ENCODE assay signal across 21 mouse cellular contexts in the genomic region with DNA sequence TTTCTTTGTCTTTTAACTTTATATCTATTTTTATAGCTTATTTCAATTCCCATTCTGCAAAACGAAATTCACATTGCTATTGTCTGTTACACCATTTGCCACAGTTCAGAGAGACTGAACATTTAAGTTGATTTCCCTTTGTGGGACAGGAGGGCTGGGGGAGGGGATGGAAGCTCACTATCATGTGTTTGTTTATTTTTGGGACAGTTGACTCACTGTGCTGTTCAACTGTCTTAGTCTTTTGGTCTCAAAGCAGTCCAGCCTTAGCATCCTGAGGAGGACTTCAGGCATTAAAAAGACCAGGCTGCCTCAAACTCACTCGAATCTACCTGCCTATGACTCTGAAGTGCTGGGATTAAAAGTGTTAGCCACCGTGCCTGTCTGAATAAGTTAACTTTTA. TPM values are rescaled to one million over a fixed set of nuclear protein-coding genes. Genes with fewer than 3 reads are reported as not detected.
DNase-seq lines count a peak whose midpoint lies in the region; ATAC-seq and TF ChIP-seq lines count a peak whose summit lies in the region.
"Had no signal": no experiment of that assay in that cellular context is flagged by ENCODE, and none has a peak within 500 bp of the region (broad histone marks: within the 10 kb centered on the region; RNA-seq: fewer than 3 reads in every experiment).

No protein-coding gene starts in this region.

- peaks cover 9% of the 10 kb centered on the region for H3K4me1 ChIP-seq in heart, adult 2 months (ENCODE audit: control insufficient read depth, insufficient read depth, low read length)
- H3K4me1 ChIP-seq in heart, embryonic 10.5 days = peaks cover 10% of the 10 kb centered on the region
- peaks cover 8% of the 10 kb centered on the region for H3K4me1 ChIP-seq in liver, embryonic 11.5 days (replicated peaks; ENCODE audit: control insufficient read depth, insufficient read depth, low read length)

- H3K36me3 ChIP-seq in heart, adult 2 months (ENCODE audit: control insufficient read depth, insufficient read depth, low read length) = peaks cover 18% of the 10 kb centered on the region
- H3K36me3 ChIP-seq in heart, embryonic 10.5 days = peaks cover 27% of the 10 kb centered on the region
- peaks cover 6% of the 10 kb centered on the region; the same call in 1 of the 2 replicates for H3K36me3 ChIP-seq in liver, embryonic 11.5 days (ENCODE audit: control insufficient read depth, insufficient read depth, low read length)
- peaks cover 20% of the 10 kb centered on the region for H3K36me3 ChIP-seq in myocyte (ENCODE audit: control insufficient read depth, insufficient read depth)
- H3K36me3 ChIP-seq: intestine, embryonic 15.5 days had no signal

- no peak for DNase-seq in heart, adult 2 months
- DNase-seq in heart, embryonic 10.5 days (ENCODE audit: low spot score) = no peak
- DNase-seq in liver, embryonic 11.5 days (ENCODE audit: low spot score) = no peak
- DNase-seq in liver = no peak
- DNase-seq in B cell, adult 2 months = peak; percentile 27 to 46
- no peak for DNase-seq in embryo, embryonic 10 days (ENCODE audit: low spot score)
- DNase-seq: adrenal gland, postnatal 25 days; cerebellum, postnatal 10 days; heart, postnatal 10 days; kidney, postnatal 36 days had no signal

- ATAC-seq in liver, embryonic 11.5 days (replicated peaks; ENCODE audit: low FRiP score) = no peak
- ATAC-seq: forebrain, embryonic 16.5 days; hindbrain, embryonic 16.5 days; intestine, embryonic 15.5 days; lung, postnatal 0 days; midbrain, embryonic 13.5 days had no signal

- no peak overlapping the region for H3K4me3 ChIP-seq in heart, adult 2 months
- no peak overlapping the region for H3K4me3 ChIP-seq in heart, embryonic 10.5 days
- H3K4me3 ChIP-seq in liver, embryonic 11.5 days (ENCODE audit: low read depth, low read length) = no peak overlapping the region
- no peak overlapping the region for H3K4me3 ChIP-seq in myocyte
- H3K4me3 ChIP-seq: forebrain, embryonic 10.5 days; hindbrain, embryonic 10.5 days; intestine, embryonic 15.5 days; limb, embryonic 13.5 days; midbrain, embryonic 13.5 days had no signal

- intact Hi-C loops in heart, adult 2 months (cut with DNase I) = no loop called here

- H3K27me3 ChIP-seq in heart, adult 2 months (ENCODE audit: control insufficient read depth, insufficient read depth, low read length) = no peaks in the 10 kb centered on the region
- H3K27me3 ChIP-seq in heart, embryonic 10.5 days (ENCODE audit: insufficient read depth, poor library complexity, severe bottlenecking) = no peaks in the 10 kb centered on the region
- H3K27me3 ChIP-seq in liver, embryonic 11.5 days (replicated peaks; ENCODE audit: control insufficient read depth, insufficient read depth, low read length) = no peaks in the 10 kb centered on the region
- H3K27me3 ChIP-seq in myocyte (ENCODE audit: control insufficient read depth, insufficient read depth, insufficient read length) = no peaks in the 10 kb centered on the region
- H3K27me3 ChIP-seq: intestine, embryonic 15.5 days; limb, embryonic 13.5 days; midbrain, embryonic 13.5 days had no signal

- TF ChIP-seq POLR2A in heart, adult 2 months (IDR thresholded peaks at IDR 0.05; ENCODE audit: insufficient read depth, low read depth, low read length) = no peak
- no peak for TF ChIP-seq POLR2A in myocyte (IDR thresholded peaks at IDR 0.05; ENCODE audit: insufficient read length, low read depth)

- no peak overlapping the region for H3ac ChIP-seq in myocyte (ENCODE audit: control insufficient read depth, insufficient read length)

- peak overlapping the region; percentile 26 for H3K27ac ChIP-seq in heart, adult 2 months
- H3K27ac ChIP-seq in heart, embryonic 10.5 days = no peak overlapping the region
- peak overlapping the region; percentile 1; the same call in 1 of the 2 replicates for H3K27ac ChIP-seq in liver, embryonic 11.5 days (ENCODE audit: low read depth, low read length)
- H3K27ac ChIP-seq: forebrain, embryonic 10.5 days; hindbrain, embryonic 10.5 days; intestine, embryonic 15.5 days; limb, embryonic 13.5 days; midbrain, embryonic 13.5 days; stomach, postnatal 0 days had no signal

- no peak for TF ChIP-seq EP300 in heart, adult 2 months (IDR thresholded peaks at IDR 0.05; ENCODE audit: insufficient read depth, low read depth, low read length)

- no peak overlapping the region for H3K9ac ChIP-seq in heart, adult 2 months (ENCODE audit: low read depth, low read length)
- H3K9ac ChIP-seq in liver, embryonic 11.5 days (ENCODE audit: low read depth, low read length) = no peak overlapping the region
- H3K9ac ChIP-seq: intestine, embryonic 15.5 days; limb, embryonic 13.5 days; midbrain, embryonic 13.5 days had no signal

- WGBS in heart, adult 2 months = 54% methylated on average over 3 of the region's 3 CpGs
- 71% methylated on average over 3 of the region's 3 CpGs for WGBS in heart, embryonic 10.5 days
- WGBS in liver, embryonic 11.5 days = 63% methylated on average over 3 of the region's 3 CpGs

- 0 out of 2 replicates have a peak, but pooled peaks cover 1% of the 10 kb centered on the region for H3K79me2 ChIP-seq in heart, adult 2 months (replicated peaks; ENCODE audit: control insufficient read depth, insufficient read depth, low read length)
- peaks cover 14% of the 10 kb centered on the region for H3K79me2 ChIP-seq in myocyte (ENCODE audit: control insufficient read depth, insufficient read depth)

- TF ChIP-seq CTCF in heart, adult 2 months (IDR thresholded peaks at IDR 0.05) = no peak

- no peak overlapping the region for H3K4me2 ChIP-seq in liver, embryonic 11.5 days
- H3K4me2 ChIP-seq in myocyte (ENCODE audit: low read depth) = peak overlapping the region; percentile 95
- H3K4me2 ChIP-seq: heart, embryonic 11.5 days; intestine, embryonic 15.5 days; limb, embryonic 13.5 days; midbrain, embryonic 13.5 days had no signal

- H3K9me3 ChIP-seq in heart, embryonic 10.5 days = no peaks in the 10 kb centered on the region
- no peaks in the 10 kb centered on the region for H3K9me3 ChIP-seq in liver, embryonic 11.5 days (ENCODE audit: control insufficient read depth, low read length)
- H3K9me3 ChIP-seq: forebrain, embryonic 10.5 days; hindbrain, embryonic 10.5 days; intestine, embryonic 15.5 days; limb, embryonic 13.5 days; midbrain, embryonic 13.5 days had no signal

TF ChIP-seq in myocyte, 11 proteins besides CTCF, POLR2A, EP300 and RAD21:
- TF ChIP-seq MYOG (IDR thresholded peaks at IDR 0.05; ENCODE audit: control insufficient read depth in 1 of 3, insufficient read depth in 1 of 3, insufficient read length in 2 of 3, low read depth in 2 of 3) (no peak), USF1 (IDR thresholded peaks at IDR 0.05; ENCODE audit: low read depth) (no peak), E2F4 (IDR thresholded peaks at IDR 0.05; ENCODE audit: insufficient read depth) (no peak), MAX (IDR thresholded peaks at IDR 0.05; ENCODE audit: low read depth) (no peak), TCF12 (IDR thresholded peaks at IDR 0.05; ENCODE audit: insufficient read depth, poor library complexity, severe bottlenecking) (no peak)
TF ChIP-seq in myocyte: peak in this region for 0.

RNA-seq across cellular contexts. Expression of gene Edem1, which starts 2.4 kb away (rescaled TPM):
- total RNA-seq in heart, adult 2 months (2021) = 10 to 100 TPM; 10.1 to 13.8 TPM
- 6.0 and 7.4 TPM in 2 replicates for polyA plus RNA-seq in heart, adult 2 months (2012; rRNA removed)
- 16.1 and 21.9 TPM in 2 replicates for polyA plus RNA-seq in heart, embryonic 10.5 days (2016; fragmentation: Nextera tagmentation; extraction: Ambion mirVana)
- 25.0 and 30.6 TPM in 2 replicates for polyA plus RNA-seq in liver, embryonic 11.5 days (2014; fragmentation: Nextera tagmentation; extraction: Ambion mirVana)
- 15.4 TPM for polyA plus RNA-seq in myocyte (2012; fragmentation: generic; extraction: Trizol)

RNA-seq across cellular contexts. Expression of gene Arl8b, which starts 43.2 kb away (rescaled TPM):
- total RNA-seq in heart, adult 2 months (2021) = 100 to 1,000 TPM in 1 of 2 experiments, 10 to 100 TPM in 1; 93.0 to 101 TPM
- 21.5 and 39.1 TPM in 2 replicates for polyA plus RNA-seq in heart, adult 2 months (2012; rRNA removed)
- 62.6 and 65.8 TPM in 2 replicates for polyA plus RNA-seq in heart, embryonic 10.5 days (2016; fragmentation: Nextera tagmentation; extraction: Ambion mirVana)
- polyA plus RNA-seq in liver, embryonic 11.5 days (2014; fragmentation: Nextera tagmentation; extraction: Ambion mirVana) = 64.1 and 81.5 TPM in 2 replicates
- 41.2 TPM for polyA plus RNA-seq in myocyte (2012; fragmentation: generic; extraction: Trizol)

Comparison
In these comparisons a context has a peak if more than half of its experiments do, and no peak if none do; other contexts are left out.
1. DNase-seq: peak in B cell, adult 2 months (2 of 2); none in heart, adult 2 months (0 of 2), heart, embryonic 10.5 days (single experiment), liver, embryonic 11.5 days (single experiment), liver (single experiment) and embryo, embryonic 10 days (single experiment).